Mouse (Mus musculus) ZHBTc4 (cell line): ENCODE data around the gene Mamstr.

Source experiments
- DNase-seq: peaks from one replicate; pipeline ENCODE4 v3.0.0-alpha.2; 2011; ENCODE audit warnings: low read depth, low spot score

Gene Mamstr

DNA sequence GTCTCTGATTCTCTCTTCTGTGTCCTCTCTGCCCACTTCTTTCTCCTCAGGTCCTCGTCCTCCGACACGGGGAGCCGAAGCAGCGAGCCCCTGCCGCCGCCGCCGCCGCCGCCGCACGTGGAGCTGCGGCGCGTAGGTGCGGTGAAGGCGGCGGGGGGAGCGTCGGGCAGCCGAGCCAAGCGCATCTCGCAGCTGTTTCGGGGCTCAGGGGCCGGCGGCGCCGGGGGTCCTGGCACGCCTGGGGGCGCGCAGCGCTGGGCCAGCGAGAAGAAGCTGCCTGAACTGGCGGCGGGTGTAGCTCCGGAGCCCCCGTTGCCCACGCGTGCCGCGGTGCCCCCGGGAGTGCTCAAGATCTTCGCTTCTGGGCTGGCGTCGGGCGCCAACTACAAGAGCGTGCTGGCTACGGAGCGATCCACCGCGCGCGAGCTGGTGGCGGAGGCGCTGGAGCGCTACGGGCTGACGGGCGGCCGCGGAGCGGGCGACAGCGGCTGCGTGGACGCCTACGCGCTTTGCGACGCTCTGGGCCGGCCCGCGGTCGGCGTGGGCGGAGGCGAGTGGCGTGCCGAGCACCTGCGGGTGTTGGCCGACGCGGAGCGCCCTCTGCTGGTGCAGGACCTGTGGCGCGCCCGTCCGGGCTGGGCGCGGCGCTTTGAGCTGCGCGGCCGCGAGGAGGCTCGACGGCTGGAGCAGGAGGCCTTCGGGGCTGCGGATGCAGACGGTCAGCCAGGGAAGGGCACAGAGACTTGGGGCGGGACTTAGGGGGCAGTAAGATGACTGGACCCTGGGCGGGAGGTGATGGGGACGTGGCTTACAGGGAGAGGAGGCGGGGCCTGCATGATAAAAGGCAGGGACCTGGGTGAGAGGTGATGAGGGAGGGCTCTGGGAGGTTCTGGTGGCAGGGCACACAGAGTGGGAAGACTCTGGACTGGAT, 11.1 kb upstream of the Mamstr start:
- peak; percentile 96 for DNase-seq

DNA sequence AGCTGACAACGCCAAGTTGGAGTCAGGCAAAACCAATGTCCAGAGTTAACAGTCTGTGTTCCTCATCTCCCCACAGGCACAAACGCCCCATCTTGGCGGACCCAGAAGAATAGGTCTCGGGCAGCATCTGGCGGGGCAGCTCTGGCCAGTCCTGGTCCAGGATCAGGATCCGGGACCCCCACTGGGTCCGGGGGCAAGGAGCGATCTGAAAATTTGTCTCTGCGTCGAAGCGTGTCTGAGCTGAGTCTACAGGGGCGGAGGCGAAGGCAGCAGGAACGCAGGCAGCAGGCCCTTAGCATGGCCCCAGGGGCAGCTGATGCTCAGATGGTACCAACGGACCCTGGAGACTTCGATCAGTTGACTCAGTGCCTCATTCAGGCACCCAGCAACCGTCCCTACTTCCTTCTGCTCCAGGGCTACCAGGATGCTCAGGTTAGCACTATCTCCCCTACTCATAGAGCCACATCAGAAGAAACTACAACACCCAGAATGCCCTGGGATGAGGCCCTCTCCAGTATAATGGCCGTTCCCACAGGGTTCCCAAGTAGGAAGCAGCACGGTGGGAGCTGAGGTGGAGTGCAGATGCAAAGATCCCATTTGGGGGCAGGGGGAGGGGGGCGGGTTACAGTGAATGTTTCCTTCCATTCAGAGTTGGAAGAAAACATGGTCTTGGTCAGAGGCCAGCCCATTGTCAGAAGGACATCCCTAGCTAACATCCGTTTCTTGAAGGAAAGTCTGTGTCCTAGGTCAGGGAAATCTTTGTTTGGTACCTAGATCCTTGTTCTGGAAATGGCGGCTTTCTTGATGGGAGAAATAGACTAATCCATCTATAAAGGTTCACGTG, 9.5 kb upstream of the Mamstr start:
- DNase-seq = peak; percentile 75

DNA sequence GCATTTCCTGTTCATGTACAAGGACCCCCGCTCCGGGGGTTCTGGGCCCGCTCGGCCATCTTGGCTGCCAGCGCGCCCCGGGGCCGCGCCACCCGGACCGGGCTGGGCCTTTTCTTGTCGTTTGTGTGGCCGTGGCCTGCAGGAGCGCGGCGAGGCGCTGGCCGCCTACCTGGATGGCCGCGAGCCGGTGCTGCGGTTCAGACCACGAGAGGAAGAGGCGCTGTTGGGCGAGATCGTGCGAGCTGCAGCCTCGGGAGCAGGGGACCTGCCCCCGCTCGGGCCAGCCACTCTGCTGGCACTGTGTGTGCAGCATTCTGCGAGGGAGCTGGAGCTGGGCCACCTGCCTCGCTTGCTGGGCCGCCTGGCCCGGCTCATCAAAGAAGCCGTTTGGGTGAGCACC, 7.3 kb upstream of the Mamstr start:
- DNase-seq = peak; percentile 65

- DNase-seq = no peak
Observed at GRCm38 (mm10) chr7:45634946-45635681, 4.7 kb upstream of the Mamstr start.

GRCm38 (mm10) chr7:45635711-45636688, 3.8 kb upstream of the Mamstr start:
- peak; percentile 41 for DNase-seq

- DNase-seq = no peak
Observed at GRCm38 (mm10) chr7:45637710-45638109, 2.1 kb upstream of the Mamstr start.

GRCm38 (mm10) chr7:45638623-45639401, 965 bp upstream of the Mamstr start:
- peak; percentile 98 for DNase-seq

- no peak for DNase-seq
Observed at GRCm38 (mm10) chr7:45640191-45640957, 597 bp downstream of the Mamstr start.

DNA sequence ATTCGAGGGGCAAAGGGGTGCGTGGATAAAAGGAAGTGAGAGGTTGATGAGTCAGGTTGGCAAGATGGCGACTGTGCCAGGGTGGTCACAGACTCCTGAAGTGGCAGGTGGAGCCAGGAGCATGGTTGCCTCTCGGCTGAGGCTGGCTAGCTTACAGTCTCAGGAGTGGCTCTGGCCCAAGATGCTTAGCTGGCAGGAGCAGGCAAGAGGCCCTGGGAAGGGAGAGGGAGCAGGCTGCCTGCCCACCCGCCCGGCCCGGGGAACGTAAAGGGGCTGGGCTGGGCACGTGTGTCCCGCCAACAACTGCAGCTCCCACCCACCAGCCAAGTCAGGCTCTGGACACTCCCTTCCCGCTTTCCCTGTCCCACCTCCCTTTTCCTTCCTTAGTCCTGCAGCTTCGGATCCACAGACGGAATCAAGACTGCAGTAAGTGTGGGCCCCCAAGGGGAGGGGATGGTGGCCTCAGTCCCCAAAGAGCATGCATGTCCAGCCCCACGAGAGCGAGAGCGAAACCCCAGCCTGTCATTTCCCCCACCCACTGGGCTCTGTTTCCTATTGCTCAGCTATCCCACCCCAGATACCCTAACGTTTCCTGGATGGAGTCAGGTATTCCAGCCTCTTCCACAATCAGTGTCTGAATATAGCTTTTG, 1.7 kb downstream of the Mamstr start:
- no peak for DNase-seq

DNA sequence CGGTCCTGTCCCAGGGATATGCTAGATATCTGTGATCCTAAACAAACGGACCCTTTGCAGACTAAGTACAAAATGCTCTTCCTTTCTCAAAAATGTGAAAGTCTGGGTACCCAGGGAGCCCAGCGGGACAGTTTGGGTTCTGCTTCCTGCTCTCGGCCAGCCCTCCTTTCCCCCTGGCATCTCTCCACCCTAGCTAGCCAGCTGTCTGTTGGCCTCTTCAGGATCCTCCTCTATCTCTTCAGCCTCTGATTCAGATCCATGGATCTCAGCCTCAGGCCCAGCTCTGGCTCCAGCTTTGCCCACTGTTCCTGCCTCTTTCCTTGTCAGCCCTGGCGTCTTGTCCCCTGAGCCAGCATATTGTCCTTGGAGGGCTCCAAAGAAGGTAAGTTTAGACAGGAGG, 2.3 kb downstream of the Mamstr start:
- no peak for DNase-seq

GRCm38 (mm10) chr7:45642503-45643255, 2.9 kb downstream of the Mamstr start:
- no peak for DNase-seq

- DNase-seq = peak; percentile 99
Observed at GRCm38 (mm10) chr7:45643441-45644178, 3.8 kb downstream of the Mamstr start.

DNA sequence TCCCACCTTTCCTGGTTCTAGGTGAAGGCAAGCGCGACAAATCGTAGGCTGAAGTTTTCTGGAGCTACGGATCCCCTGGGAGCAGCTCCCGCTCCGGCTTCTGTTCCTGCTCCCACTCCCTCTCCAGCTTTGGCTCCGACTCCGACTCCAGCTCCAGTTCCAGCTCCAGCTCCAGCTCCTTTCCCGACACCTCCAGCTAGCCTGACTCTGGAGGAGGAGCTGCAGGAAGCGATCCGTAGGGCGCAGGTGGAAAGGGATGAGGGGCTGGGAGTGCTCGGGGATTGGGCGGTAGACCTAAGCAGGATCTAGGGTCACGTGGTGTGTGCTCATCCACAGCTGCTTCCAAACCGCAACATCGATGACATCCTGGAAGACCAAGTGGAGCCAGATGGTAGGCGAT, 4.4 kb downstream of the Mamstr start:
- DNase-seq = peak; percentile 69

GRCm38 (mm10) chr7:45644872-45645590, 5.3 kb downstream of the Mamstr start:
- no peak for DNase-seq

DNA sequence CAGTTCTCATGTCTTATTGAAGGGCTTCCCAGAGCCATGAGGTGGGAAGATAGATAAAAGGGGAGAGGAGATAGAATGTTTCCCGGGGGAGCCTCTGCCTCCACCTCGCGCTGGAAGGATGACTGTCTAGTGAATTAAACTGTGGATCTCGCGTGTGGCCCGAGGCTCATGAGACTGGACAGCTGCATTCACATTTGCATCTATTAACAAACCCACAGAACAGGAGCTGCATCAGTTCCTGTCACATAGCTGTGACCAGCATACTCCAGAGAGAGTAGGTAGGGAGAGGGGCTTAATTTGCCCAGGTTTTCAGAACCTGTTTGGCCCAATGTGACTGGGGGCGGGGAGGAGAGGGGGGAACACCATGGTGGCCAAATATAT, 5.8 kb downstream of the Mamstr start:
- DNase-seq = no peak

- no peak for DNase-seq
Observed at GRCm38 (mm10) chr7:45646671-45647070, 6.9 kb downstream of the Mamstr start.
